Mouse (Mus musculus) ES-E14 (cell line): ENCODE data around the gene Cdkn2aipnl.

Experiments
- CHD2 ChIP-seq: IDR thresholded peaks from 2 replicates; pipeline ENCODE4 v1.6.1; 2014; ENCODE audit warnings: mild to moderate bottlenecking, low read depth, low read length, inconsistent platforms
- HCFC1 ChIP-seq: IDR thresholded peaks from 2 replicates; pipeline ENCODE4 v1.6.1; 2012; ENCODE audit warnings: low read length, inconsistent platforms, borderline replicate concordance; ENCODE audit not compliant: insufficient read depth
- ZC3H11A ChIP-seq: IDR thresholded peaks from 2 replicates; pipeline ENCODE4 v1.6.1; 2012; ENCODE audit warnings: low read depth, mild to moderate bottlenecking, inconsistent platforms, low read length, borderline replicate concordance

DNA sequence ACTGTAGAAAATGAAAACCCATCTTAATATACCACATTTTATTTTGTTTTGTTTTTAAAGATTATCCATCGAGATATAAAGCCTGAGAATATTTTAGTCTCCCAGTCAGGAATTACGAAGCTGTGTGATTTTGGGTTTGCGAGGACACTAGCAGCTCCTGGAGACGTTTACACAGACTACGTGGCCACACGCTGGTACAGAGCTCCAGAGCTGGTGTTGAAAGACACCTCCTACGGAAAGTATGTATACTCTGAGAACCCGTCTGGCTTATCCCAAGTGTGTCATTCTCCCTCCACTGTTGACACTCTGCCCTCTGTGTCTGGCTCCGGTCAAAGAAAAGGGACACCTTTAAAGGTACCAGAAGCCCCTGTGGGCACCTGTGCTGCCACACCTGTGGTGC, 50.8 kb downstream of the Cdkn2aipnl start:
- no peak for TF ChIP-seq HCFC1
- no peak for TF ChIP-seq CHD2
- no peak for TF ChIP-seq ZC3H11A
